Mouse (Mus musculus) embryonic facial prominence, embryonic 12.5 days (tissue): ENCODE results near the gene Fam25c. TPM values are rescaled to one million over a fixed set of nuclear protein-coding genes. Genes with fewer than 3 reads are reported as not detected.

Source experiments
- ATAC-seq: fragments of 200-750 bp; cut with Nextera tagmentation; 2 replicates; pipeline ENCODE4 v1.8.0; 2017; ENCODE audit not compliant: insufficient number of reproducible peaks, insufficient read depth, low FRiP score, low TSS enrichment
- H3K27ac ChIP-seq: fragments of 300-500 bp; sonication (generic); 2 replicates; pipeline ENCODE4 v1.5.1; 2016; ENCODE audit warnings: mild to moderate bottlenecking
- H3K27me3 ChIP-seq: fragments of 300-500 bp; sonication (generic); 2 replicates; pipeline ENCODE4 v1.6.1; 2016; ENCODE audit warnings: mild to moderate bottlenecking, moderate library complexity
- H3K36me3 ChIP-seq: fragments of 300-500 bp; sonication (generic); 2 replicates; pipeline ENCODE4 v1.6.1; 2016; ENCODE audit warnings: mild to moderate bottlenecking
- H3K4me1 ChIP-seq: fragments of 300-500 bp; sonication (generic); 2 replicates; pipeline ENCODE4 v1.6.1; 2016
- H3K4me2 ChIP-seq: fragments of 300-500 bp; sonication (generic); replicated peaks from 2 replicates; pipeline ENCODE4 v1.6.1; 2016; ENCODE audit warnings: mild to moderate bottlenecking, moderate library complexity
- H3K4me3 ChIP-seq: fragments of 300-500 bp; sonication (generic); 2 replicates; pipeline ENCODE4 v1.5.1; 2016; ENCODE audit warnings: mild to moderate bottlenecking
- H3K9ac ChIP-seq: fragments of 300-500 bp; sonication (generic); 2 replicates; pipeline ENCODE4 v1.6.1; 2016; ENCODE audit warnings: mild to moderate bottlenecking, moderate library complexity
- H3K9me3 ChIP-seq: fragments of 300-500 bp; sonication (generic); 2 replicates; pipeline ENCODE4 v1.6.1; 2016; ENCODE audit warnings: mild to moderate bottlenecking, moderate library complexity
- WGBS: fragments of 180-500 bp; shearing (Covaris S2); methylation state at CpG from one replicate; pipeline ENCODE4 v1.1.7; 2016; 5-methylcytosine and 5-hydroxymethylcytosine counted together
- polyA plus RNA-seq: library from polyadenylated mRNA; unstranded; fragments of >200 nt; fragmentation: Nextera tagmentation; extraction: Ambion mirVana; gene quantifications from 2 replicates; pipeline ENCODE4 v1.2.1, GENCODE M21; 2016

Fam25c gene
- not detected in 2 replicates for polyA plus RNA-seq

DNA sequence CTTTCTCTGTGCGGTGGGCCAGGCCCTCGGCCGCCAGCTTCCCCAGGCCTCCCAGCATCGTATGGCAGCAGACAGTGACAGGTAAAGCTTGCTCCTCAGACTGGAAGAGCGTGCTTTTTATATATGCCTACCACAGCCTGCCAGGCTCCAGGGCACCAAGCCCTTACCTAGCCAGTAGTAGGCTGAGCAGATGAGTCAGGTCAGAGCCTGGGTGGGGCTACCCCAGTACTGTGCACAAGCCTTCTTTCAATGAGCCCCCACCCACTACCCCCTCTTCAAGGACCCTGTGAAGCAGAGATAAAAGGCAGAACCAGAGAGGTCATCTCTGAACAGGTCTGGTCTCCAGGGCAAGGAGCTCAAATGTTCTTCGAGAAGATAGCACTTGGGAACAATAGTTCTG, at the start of gene Fam25c:
Fam25c (minus strand) TSS at position 133 of the 400 bp plus-strand sequence.
- H3K27ac ChIP-seq: no peak within 1 kb of the TSS
- WGBS: 79% methylated on average over 6 of the region's 6 CpGs
- ATAC-seq: no peak; the same call in 1 of the 2 replicates

DNA sequence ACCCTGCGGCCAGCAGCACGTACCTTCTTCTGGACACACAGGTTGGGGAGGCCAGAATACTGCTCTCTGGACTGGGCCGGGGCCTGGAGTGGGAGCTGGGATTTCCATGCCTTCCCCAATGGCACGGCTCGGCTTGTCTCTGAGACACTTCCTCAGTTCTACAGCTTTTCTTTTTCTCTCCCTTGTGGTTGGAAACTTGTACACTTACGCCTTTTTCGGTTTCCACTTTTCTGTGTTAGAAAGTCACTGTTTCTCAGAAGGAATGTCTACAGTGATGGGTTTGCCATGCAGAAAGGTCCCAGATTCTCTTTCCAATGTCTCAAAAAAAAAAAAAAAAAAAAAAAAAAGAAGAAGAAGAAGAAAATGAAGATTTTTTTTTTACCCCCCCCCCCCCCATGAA, 48.2 kb upstream of the Fam25c start:
- H3K9me3 ChIP-seq: no peaks in the 10 kb centered on the region
- 89% methylated on average over 7 of the region's 7 CpGs for WGBS
- no peak overlapping the region for H3K4me3 ChIP-seq
- H3K36me3 ChIP-seq: peaks cover 70% of the 10 kb centered on the region
- H3K9ac ChIP-seq: no peak overlapping the region
- ATAC-seq: no peak
- no peak overlapping the region for H3K27ac ChIP-seq
- no peaks in the 10 kb centered on the region for H3K27me3 ChIP-seq
- no peaks in the 10 kb centered on the region for H3K4me1 ChIP-seq
- no peak overlapping the region for H3K4me2 ChIP-seq

More for the DNA sequence above, at the start of gene Fam25c:
- no peaks in the 10 kb centered on the region for H3K9me3 ChIP-seq
- no peaks in the 10 kb centered on the region for H3K36me3 ChIP-seq
- H3K27me3 ChIP-seq: no peaks in the 10 kb centered on the region
- H3K9ac ChIP-seq: no peak within 1 kb of the TSS
- no peaks in the 10 kb centered on the region for H3K4me1 ChIP-seq
- H3K4me2 ChIP-seq: no peak within 1 kb of the TSS
- no peak within 1 kb of the TSS for H3K4me3 ChIP-seq

GRCm38 (mm10) chr14:34402871-34403270, 47.6 kb upstream of the Fam25c start:
- no peaks in the 10 kb centered on the region for H3K27me3 ChIP-seq
- WGBS: 88% methylated on average over 8 of the region's 8 CpGs
- H3K36me3 ChIP-seq: peaks cover 70% of the 10 kb centered on the region

GRCm38 (mm10) chr14:34401135-34401534, 45.9 kb upstream of the Fam25c start:
- no peak for ATAC-seq
- H3K9ac ChIP-seq: no peak overlapping the region
- no peaks in the 10 kb centered on the region for H3K9me3 ChIP-seq
- H3K27me3 ChIP-seq: no peaks in the 10 kb centered on the region
- 51% methylated on average over 6 of the region's 6 CpGs for WGBS
- H3K36me3 ChIP-seq: peaks cover 62% of the 10 kb centered on the region
- no peak overlapping the region for H3K27ac ChIP-seq
- H3K4me1 ChIP-seq: no peaks in the 10 kb centered on the region
- no peak overlapping the region for H3K4me3 ChIP-seq
- H3K4me2 ChIP-seq: no peak overlapping the region

More at GRCm38 (mm10) chr14:34402871-34403270, 47.6 kb upstream of the Fam25c start:
- no peaks in the 10 kb centered on the region for H3K9me3 ChIP-seq
- H3K4me1 ChIP-seq: no peaks in the 10 kb centered on the region
- no peak for ATAC-seq
- H3K4me3 ChIP-seq: no peak overlapping the region
- H3K4me2 ChIP-seq: no peak overlapping the region
- no peak overlapping the region for H3K9ac ChIP-seq
- H3K27ac ChIP-seq: no peak overlapping the region

DNA sequence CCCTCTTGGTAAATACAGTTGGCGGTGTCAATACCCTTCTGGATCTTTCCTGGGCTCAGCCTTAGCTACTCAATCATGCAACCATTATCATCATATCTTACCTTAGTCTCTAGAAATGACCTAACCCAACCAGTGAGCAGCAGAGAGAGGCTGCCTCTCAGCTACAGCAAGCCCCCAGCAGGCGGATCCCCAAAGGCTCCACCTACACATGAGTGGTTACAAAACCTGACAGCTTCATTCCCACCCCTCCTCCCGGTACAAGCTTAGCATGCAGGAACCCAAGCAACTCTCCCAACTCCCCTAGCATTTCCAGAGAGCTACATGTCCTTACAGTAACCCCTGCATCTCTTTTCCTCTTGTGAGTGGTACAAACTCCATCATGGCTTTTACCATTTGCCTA, 44.8 kb upstream of the Fam25c start:
- ATAC-seq: no peak
- no peak overlapping the region for H3K4me2 ChIP-seq
- no peak overlapping the region for H3K4me3 ChIP-seq
- WGBS: 91% methylated on average over 3 of the region's 3 CpGs
- H3K27me3 ChIP-seq: no peaks in the 10 kb centered on the region
- H3K9me3 ChIP-seq: no peaks in the 10 kb centered on the region
- no peak overlapping the region for H3K9ac ChIP-seq
- H3K4me1 ChIP-seq: no peaks in the 10 kb centered on the region
- peaks cover 57% of the 10 kb centered on the region for H3K36me3 ChIP-seq
- H3K27ac ChIP-seq: no peak overlapping the region

- Histone ChIP-seq H3K9me3 (no peaks in the 10 kb centered on the region), H3K9ac (no peak overlapping the region), H3K27me3 (no peaks in the 10 kb centered on the region), H3K4me1 (no peaks in the 10 kb centered on the region), H3K27ac (no peak overlapping the region), H3K4me2 (no peak overlapping the region), H3K36me3 (peaks cover 51% of the 10 kb centered on the region), H3K4me3 (no peak overlapping the region)
- no peak for ATAC-seq
- 93% methylated on average over 6 of the region's 6 CpGs for WGBS
Observed at GRCm38 (mm10) chr14:34399301-34399700, 44.1 kb upstream of the Fam25c start.

- Histone ChIP-seq H3K27me3 (no peaks in the 10 kb centered on the region), H3K27ac (no peak overlapping the region), H3K9ac (no peak overlapping the region), H3K9me3 (no peaks in the 10 kb centered on the region), H3K4me3 (no peak overlapping the region), H3K4me1 (no peaks in the 10 kb centered on the region), H3K4me2 (no peak overlapping the region), H3K36me3 (peaks cover 49% of the 10 kb centered on the region)
- 92% methylated on average over 21 of the region's 21 CpGs for WGBS
- no peak for ATAC-seq
Observed at GRCm38 (mm10) chr14:34398901-34399300, 43.7 kb upstream of the Fam25c start.

- no peaks in the 10 kb centered on the region for H3K27me3 ChIP-seq
- no peak overlapping the region for H3K27ac ChIP-seq
- 91% methylated on average over 5 of the region's 5 CpGs for WGBS
- no peak overlapping the region for H3K4me3 ChIP-seq
- H3K9me3 ChIP-seq: no peaks in the 10 kb centered on the region
- ATAC-seq: no peak
- H3K4me1 ChIP-seq: no peaks in the 10 kb centered on the region
- no peak overlapping the region for H3K9ac ChIP-seq
- no peak overlapping the region for H3K4me2 ChIP-seq
- H3K36me3 ChIP-seq: peaks cover 42% of the 10 kb centered on the region
Observed at GRCm38 (mm10) chr14:34397871-34398270, 42.6 kb upstream of the Fam25c start.

DNA sequence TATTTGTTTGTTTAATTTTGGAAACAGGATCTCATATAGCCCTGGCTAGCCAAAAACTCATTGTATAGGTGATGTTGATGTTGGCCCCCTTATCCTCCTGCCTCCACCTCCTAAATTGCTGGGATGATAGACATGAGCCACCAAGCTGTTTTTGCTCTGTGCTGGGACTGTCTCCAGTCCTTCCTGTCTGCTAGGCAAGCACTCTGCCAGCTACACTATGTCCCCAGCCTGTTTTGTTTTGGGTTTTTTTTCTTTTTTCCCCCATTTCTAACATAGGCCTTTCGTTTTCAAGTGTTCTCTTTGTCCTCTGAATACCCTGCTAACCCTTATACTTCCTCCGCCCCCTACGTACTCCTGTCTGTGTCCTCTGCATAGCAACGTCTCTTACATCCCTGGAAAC, 38.1 kb upstream of the Fam25c start:
- Histone ChIP-seq H3K27me3 (no peaks in the 10 kb centered on the region), H3K4me1 (no peaks in the 10 kb centered on the region), H3K9ac (no peak overlapping the region), H3K4me2 (no peak overlapping the region), H3K36me3 (peaks cover 9% of the 10 kb centered on the region), H3K27ac (no peak overlapping the region), H3K4me3 (no peak overlapping the region), H3K9me3 (no peaks in the 10 kb centered on the region)
- WGBS: 67% methylated on average over 4 of the region's 4 CpGs
- no peak for ATAC-seq

GRCm38 (mm10) chr14:34382921-34383704, 27.9 kb upstream of the Fam25c start:
- no peaks in the 10 kb centered on the region for H3K27me3 ChIP-seq
- H3K36me3 ChIP-seq: no peaks in the 10 kb centered on the region
- H3K4me1 ChIP-seq: peaks cover 10% of the 10 kb centered on the region
- H3K9ac ChIP-seq: no peak overlapping the region
- no peak overlapping the region for H3K4me2 ChIP-seq
- no peak overlapping the region for H3K4me3 ChIP-seq
- no peak overlapping the region for H3K27ac ChIP-seq
- H3K9me3 ChIP-seq: no peaks in the 10 kb centered on the region; the same call in 1 of the 2 replicates
- 87% methylated on average over 9 of the region's 9 CpGs for WGBS
- no peak for ATAC-seq

- H3K27ac ChIP-seq: peak overlapping the region; percentile 76
- ATAC-seq: peak; percentile 68; the same call in 1 of the 2 replicates
- no peaks in the 10 kb centered on the region for H3K36me3 ChIP-seq
- no peak overlapping the region for H3K4me3 ChIP-seq
- H3K4me1 ChIP-seq: peaks cover 18% of the 10 kb centered on the region
- no peak overlapping the region for H3K9ac ChIP-seq
- no peaks in the 10 kb centered on the region; the same call in 1 of the 2 replicates for H3K9me3 ChIP-seq
- H3K27me3 ChIP-seq: no peaks in the 10 kb centered on the region
- WGBS: 20% methylated on average over 11 of the region's 11 CpGs
- H3K4me2 ChIP-seq: no peak overlapping the region
Observed at GRCm38 (mm10) chr14:34378560-34379331, 23.5 kb upstream of the Fam25c start.

DNA sequence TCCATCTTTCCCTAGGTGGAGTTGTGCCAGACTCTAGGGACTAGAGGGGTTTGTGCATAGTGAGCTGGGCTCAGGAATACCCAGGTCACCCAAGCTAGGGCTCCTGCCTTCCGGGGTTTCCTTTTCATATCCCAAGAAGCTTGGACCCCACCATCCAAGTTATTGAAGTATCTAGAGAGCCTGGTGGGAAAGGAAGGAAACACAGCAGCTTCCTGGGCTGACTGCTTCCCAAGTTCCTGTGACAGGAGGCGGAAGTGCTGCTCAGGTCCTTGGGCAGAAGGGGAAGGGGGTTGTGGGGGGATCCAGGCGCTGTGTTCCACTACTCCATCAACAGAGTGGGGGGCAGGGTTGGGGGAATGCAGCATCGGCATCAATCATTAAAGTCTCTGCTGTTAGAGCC, 21.9 kb upstream of the Fam25c start:
- Histone ChIP-seq H3K27me3 (no peaks in the 10 kb centered on the region), H3K4me2 (no peak overlapping the region; the same call in none of the 2 replicates), H3K4me1 (peaks cover 18% of the 10 kb centered on the region), H3K4me3 (no peak overlapping the region), H3K27ac (no peak overlapping the region), H3K9ac (no peak overlapping the region), H3K9me3 (no peaks in the 10 kb centered on the region), H3K36me3 (no peaks in the 10 kb centered on the region)
- 71% methylated on average over 4 of the region's 4 CpGs for WGBS
- ATAC-seq: no peak
